Mouse (Mus musculus): ENCODE measurements around the gene Atoh8. TPM values are rescaled to one million over a fixed set of nuclear protein-coding genes. Genes with fewer than 3 reads are reported as not detected.

The Atoh8 gene
- polyA plus RNA-seq (2012; rRNA removed; ENCODE audit: low replicate concordance), result 5.4 and 8.8 TPM in 2 replicates

DNA sequence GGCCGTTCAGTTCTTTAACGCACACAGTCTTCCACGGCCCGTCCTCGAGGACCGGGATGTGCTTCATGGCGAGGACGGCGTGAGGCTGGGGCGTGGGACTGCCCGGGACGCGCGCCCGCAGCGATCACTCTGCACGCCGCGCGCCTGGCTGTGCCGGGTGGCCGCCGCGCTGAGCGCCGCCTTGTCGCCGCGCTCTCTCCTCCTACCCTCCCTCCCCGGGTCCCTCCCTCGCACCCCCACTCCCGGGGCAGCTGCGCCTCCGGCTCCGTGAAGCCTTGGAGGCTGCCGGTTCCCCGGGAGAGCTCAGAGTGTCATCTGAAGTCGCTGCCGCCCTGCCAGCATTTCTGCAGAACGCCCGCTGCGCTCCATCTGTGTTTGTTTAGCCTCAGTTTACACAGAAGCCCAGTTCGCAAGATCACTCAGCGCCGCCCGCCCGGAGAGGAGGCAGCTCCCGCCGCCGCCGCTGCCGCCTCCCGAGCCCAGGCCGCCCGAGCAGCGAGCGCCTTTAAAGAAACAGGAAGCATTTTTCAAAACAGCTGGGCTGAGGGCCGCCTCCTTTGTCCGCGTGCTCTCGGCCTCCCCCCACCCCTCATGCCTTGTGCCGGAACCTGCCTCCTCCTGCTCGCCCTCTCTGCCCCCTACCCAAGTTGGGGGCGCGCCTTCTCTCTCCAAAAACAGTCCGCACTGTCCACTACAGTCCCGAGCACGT, at the start of gene Atoh8:
TSS of gene Atoh8 (minus strand) at position 480 of the 709 bp plus-strand sequence.

Other genes with a start within 250 kb of the Atoh8 start
- 2.4 and 2.7 TPM in 2 replicates for gene St3gal5, start 138.0 kb downstream of the Atoh8 start, polyA plus RNA-seq (2012; rRNA removed; ENCODE audit: low replicate concordance)
- gene Sftpb, start 69.0 kb upstream of the Atoh8 start, polyA plus RNA-seq (2012; rRNA removed; ENCODE audit: low replicate concordance), result 0.60 and 0.72 TPM in 2 replicates
- gene Usp39, start 109.6 kb upstream of the Atoh8 start, polyA plus RNA-seq (2012; rRNA removed; ENCODE audit: low replicate concordance), result 4.9 and 5.8 TPM in 2 replicates
- gene 0610030E20Rik, start 111.7 kb upstream of the Atoh8 start, polyA plus RNA-seq (2012; rRNA removed; ENCODE audit: low replicate concordance), result 6.6 and 9.1 TPM in 2 replicates
- gene Tmem150a, start 119.9 kb upstream of the Atoh8 start, polyA plus RNA-seq (2012; rRNA removed; ENCODE audit: low replicate concordance), result 44.1 and 44.7 TPM in 2 replicates
- gene Rnf181, start 131.4 kb upstream of the Atoh8 start, polyA plus RNA-seq (2012; rRNA removed; ENCODE audit: low replicate concordance), result 90.6 and 127 TPM in 2 replicates
- gene Vamp5, start 144.9 kb upstream of the Atoh8 start, polyA plus RNA-seq (2012; rRNA removed; ENCODE audit: low replicate concordance), result 14.0 and 23.5 TPM in 2 replicates
- gene Vamp8, start 155.1 kb upstream of the Atoh8 start, polyA plus RNA-seq (2012; rRNA removed; ENCODE audit: low replicate concordance), result 184 and 294 TPM in 2 replicates
- gene Ggcx, start 178.7 kb upstream of the Atoh8 start, polyA plus RNA-seq (2012; rRNA removed; ENCODE audit: low replicate concordance), result 6.8 and 12.1 TPM in 2 replicates
- 20.1 and 71.9 TPM in 2 replicates for gene Mat2a, start 204.0 kb upstream of the Atoh8 start, polyA plus RNA-seq (2012; rRNA removed; ENCODE audit: low replicate concordance)